Mouse (Mus musculus) heart, embryonic 14.5 days (tissue): ENCODE results near the gene Gm49450. TPM values are rescaled to one million over a fixed set of nuclear protein-coding genes. Genes with fewer than 3 reads are reported as not detected.
"Not testable (repeated sequence)": the region's sequence is repeated elsewhere in the genome, so short reads cannot be mapped to it uniquely, and the experiment has no call there.

ENCODE experiments used
- ATAC-seq: fragments of 200-750 bp; cut with Nextera tagmentation; 2 replicates; pipeline ENCODE4 v1.8.0; 2017; ENCODE audit warnings: low read depth, moderate TSS enrichment; ENCODE audit not compliant: insufficient number of reproducible peaks, insufficient read depth, low FRiP score
- H3K27ac ChIP-seq, 2 experiments: fragments of 200-500 bp in 1 of 2; fragments of 300-500 bp in 1 of 2; sonication (generic) in 1 of 2; replicated peaks in 1 of 2; 2 replicates each; pipeline ENCODE4 v1.5.1; 2012 to 2014; ENCODE audit warnings: low read depth in 2 of 2, low read length in 2 of 2, control low read depth in 1 of 2, mild to moderate bottlenecking in 1 of 2, mixed read lengths in 1 of 2; ENCODE audit not compliant: control insufficient read depth in 1 of 2, insufficient read depth in 1 of 2
- H3K27me3 ChIP-seq: fragments of 300-500 bp; sonication (generic); 2 replicates; pipeline ENCODE4 v1.6.1; 2014; ENCODE audit warnings: mild to moderate bottlenecking, low read length, control low read depth; ENCODE audit not compliant: control insufficient read depth, insufficient read depth
- H3K36me3 ChIP-seq: fragments of 300-500 bp; sonication (generic); 2 replicates; pipeline ENCODE4 v1.6.1; 2014; ENCODE audit warnings: mild to moderate bottlenecking, control low read depth, low read length, mixed read lengths; ENCODE audit not compliant: control insufficient read depth, insufficient read depth
- H3K4me1 ChIP-seq, 2 experiments: fragments of 200-500 bp in 1 of 2; fragments of 300-500 bp in 1 of 2; sonication (generic) in 1 of 2; 2 replicates each; pipeline ENCODE4 v1.6.1; 2012 to 2014; ENCODE audit warnings: low read length in 2 of 2, control low read depth in 1 of 2, mixed read lengths in 1 of 2; ENCODE audit not compliant: control insufficient read depth in 2 of 2, insufficient read depth in 2 of 2
- H3K4me2 ChIP-seq: fragments of 300-500 bp; sonication (generic); 2 replicates; pipeline ENCODE4 v1.6.1; 2014; ENCODE audit warnings: mild to moderate bottlenecking, low read length
- H3K4me3 ChIP-seq, 2 experiments: fragments of 200-500 bp in 1 of 2; fragments of 300-500 bp in 1 of 2; sonication (generic) in 1 of 2; 2 replicates each; pipeline ENCODE4 v1.5.1; 2012 to 2014; ENCODE audit warnings: low read length in 2 of 2, mild to moderate bottlenecking in 2 of 2, control low read depth in 1 of 2, low read depth in 1 of 2, moderate library complexity in 1 of 2; ENCODE audit not compliant: control insufficient read depth in 1 of 2, insufficient read depth in 1 of 2
- H3K9ac ChIP-seq: fragments of 300-500 bp; sonication (generic); 2 replicates; pipeline ENCODE4 v1.6.1; 2014; ENCODE audit warnings: mild to moderate bottlenecking, low read length
- H3K9me3 ChIP-seq: fragments of 300-500 bp; sonication (generic); 2 replicates; pipeline ENCODE4 v1.6.1; 2016; ENCODE audit warnings: low read length, control low read depth; ENCODE audit not compliant: control insufficient read depth
- WGBS: fragments of 180-500 bp; shearing (Covaris S2); extraction: QIAGEN DNeasy Blood & Tissue Kit; methylation state at CpG from one replicate; pipeline ENCODE4 v1.1.7; 2014; 5-methylcytosine and 5-hydroxymethylcytosine counted together
- polyA plus RNA-seq: library from polyadenylated mRNA; unstranded; fragments of >200 nt; fragmentation: Nextera tagmentation; extraction: Ambion mirVana; gene quantifications from 2 replicates; pipeline ENCODE4 v1.2.1, GENCODE M21; 2014

Gene Gm49450
- polyA plus RNA-seq, 1 experiment from 2014 or later, result not detected

DNA sequence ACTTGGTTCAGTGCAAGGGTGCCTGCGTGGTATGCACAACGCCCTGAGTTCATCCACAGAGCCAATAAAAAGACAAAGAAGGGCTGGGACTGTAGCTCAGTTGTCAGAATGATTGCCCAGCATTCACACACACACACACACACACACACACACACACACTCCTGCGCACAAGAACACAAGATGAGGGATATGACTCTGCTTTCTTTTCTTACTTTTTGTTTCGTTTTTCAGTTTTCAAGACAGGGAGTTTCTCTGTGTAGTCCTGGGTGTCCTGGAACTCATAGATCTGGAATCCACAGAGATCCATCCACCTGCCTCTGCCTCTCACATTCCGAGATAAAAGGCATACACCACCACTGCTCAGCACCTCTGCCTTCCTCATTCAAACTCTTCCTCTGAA, 25.8 kb downstream of the Gm49450 start:
- WGBS, result 83% methylated on average over 5 of the region's 5 CpGs
- Histone ChIP-seq H3K36me3 (peaks cover 17% of the 10 kb centered on the region), H3K9ac (no peak overlapping the region), H3K4me1 (peaks cover 0 to 4% of the 10 kb centered on the region in 2 experiments; a peak in 2 of 4 replicates), H3K9me3 (no peaks in the 10 kb centered on the region), H3K4me3 (no peak overlapping the region), H3K4me2 (no peak overlapping the region), H3K27me3 (no peaks in the 10 kb centered on the region), H3K27ac (no peak overlapping the region)
- ATAC-seq, result no peak

DNA sequence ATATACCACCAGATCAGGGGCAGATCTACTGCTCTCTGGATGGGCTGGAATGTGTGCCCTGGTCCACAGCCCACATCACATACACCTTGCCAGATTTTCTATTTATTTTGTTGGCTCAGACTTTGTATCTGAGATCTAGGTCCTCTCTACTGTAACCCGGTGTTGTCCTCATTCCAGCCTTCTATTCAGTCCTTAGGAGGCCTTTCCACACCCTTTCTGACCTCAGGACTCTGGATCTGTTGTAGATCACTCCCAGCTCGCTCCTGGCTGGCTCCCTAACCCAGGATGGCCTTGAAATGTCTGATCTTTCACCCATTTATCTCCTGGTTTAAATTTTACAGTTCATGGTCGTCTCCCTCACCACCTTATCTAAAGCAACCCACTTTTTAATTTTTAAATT, 28.7 kb downstream of the Gm49450 start:
- H3K4me2 ChIP-seq, result no peak overlapping the region
- H3K36me3 ChIP-seq, result no peaks in the 10 kb centered on the region
- H3K4me3 ChIP-seq, result no peak overlapping the region
- no peaks in the 10 kb centered on the region; a peak in 1 of 4 replicates for H3K4me1 ChIP-seq
- H3K9ac ChIP-seq, result no peak overlapping the region
- H3K9me3 ChIP-seq, result no peaks in the 10 kb centered on the region
- no peak for ATAC-seq
- 60% methylated on average over 3 of the region's 3 CpGs for WGBS
- no peak overlapping the region for H3K27ac ChIP-seq
- no peaks in the 10 kb centered on the region for H3K27me3 ChIP-seq

DNA sequence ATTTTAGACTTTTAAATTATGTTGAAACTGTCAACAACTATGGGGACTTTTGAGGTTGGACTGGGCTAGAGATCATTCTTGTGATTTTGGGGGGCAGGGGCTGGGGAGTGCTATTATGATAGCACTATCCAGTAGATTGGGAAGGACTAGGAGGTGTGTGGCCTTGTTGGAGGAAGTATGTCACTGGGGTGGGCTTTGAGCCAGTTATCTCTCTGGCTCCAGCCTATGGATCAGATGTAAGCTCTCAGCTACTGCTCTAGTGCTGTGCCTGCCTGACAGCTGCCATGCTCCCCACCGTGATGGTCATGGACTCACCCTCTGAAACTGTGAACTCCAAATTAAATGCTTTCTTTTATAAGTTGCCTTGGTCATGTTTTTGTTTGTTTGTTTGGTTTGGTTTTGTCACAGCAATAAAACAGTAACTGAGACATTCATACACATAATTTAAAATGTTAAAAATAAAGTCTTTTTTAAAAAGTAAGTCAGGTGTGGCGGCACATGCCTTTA, 30.3 kb downstream of the Gm49450 start:
- no peaks in the 10 kb centered on the region for H3K27me3 ChIP-seq
- WGBS, result 74% methylated on average over 2 of the region's 2 CpGs
- H3K9ac ChIP-seq, result no peak overlapping the region
- H3K27ac ChIP-seq, result no peak overlapping the region
- H3K4me2 ChIP-seq, result no peak overlapping the region
- H3K36me3 ChIP-seq, result no peaks in the 10 kb centered on the region
- no peak overlapping the region for H3K4me3 ChIP-seq
- H3K9me3 ChIP-seq, result no peaks in the 10 kb centered on the region
- no peaks in the 10 kb centered on the region for H3K4me1 ChIP-seq
- ATAC-seq, result no peak

DNA sequence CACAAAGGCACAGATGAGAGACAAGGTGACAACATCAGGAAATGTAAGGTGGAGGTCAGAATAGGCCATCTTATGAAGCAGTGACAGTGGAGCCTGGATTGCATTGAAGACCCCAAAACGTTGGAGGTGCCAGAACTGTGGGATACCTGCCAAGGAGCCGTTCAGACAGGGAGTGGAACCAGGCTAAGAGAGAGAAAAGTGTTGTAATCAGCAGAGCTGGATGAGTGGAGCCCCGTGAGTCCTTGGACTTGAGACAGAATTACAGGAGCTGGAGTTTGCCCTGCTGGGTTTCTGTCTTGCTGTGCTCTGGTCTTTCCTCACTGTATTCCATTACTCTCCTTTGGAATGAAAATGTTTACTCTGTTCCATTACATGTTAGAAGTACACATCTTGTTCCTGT, 30.8 kb downstream of the Gm49450 start:
- WGBS, result 44% methylated on average over 3 of the region's 3 CpGs
- H3K9ac ChIP-seq, result no peak overlapping the region
- H3K27ac ChIP-seq, result no peak overlapping the region
- H3K9me3 ChIP-seq, result no peaks in the 10 kb centered on the region
- ATAC-seq, result no peak
- H3K4me3 ChIP-seq, result no peak overlapping the region
- no peaks in the 10 kb centered on the region for H3K36me3 ChIP-seq
- no peaks in the 10 kb centered on the region for H3K27me3 ChIP-seq
- H3K4me1 ChIP-seq, result no peaks in the 10 kb centered on the region
- no peak overlapping the region for H3K4me2 ChIP-seq

DNA sequence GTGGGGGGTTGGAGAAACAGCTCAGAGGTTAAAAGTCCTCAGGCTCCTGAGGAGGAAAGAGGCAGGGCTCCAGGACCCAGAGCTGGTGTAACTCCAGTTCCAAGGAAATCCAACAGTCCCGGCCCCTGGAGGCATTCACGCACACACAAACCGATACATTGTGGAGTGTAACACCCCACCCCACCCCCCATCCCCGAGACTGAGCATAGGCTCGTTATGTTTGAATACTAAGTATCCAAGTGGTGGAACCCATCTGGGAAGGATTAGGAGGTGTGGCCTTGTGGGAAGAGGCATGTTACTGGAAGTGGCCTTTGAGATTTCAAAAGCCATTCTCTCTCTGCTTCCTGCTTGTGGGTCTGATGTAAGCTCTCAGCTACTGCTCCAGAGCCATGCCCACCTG, 31.8 kb downstream of the Gm49450 start:
- H3K27me3 ChIP-seq, result no peaks in the 10 kb centered on the region
- 83% methylated on average over 5 of the region's 5 CpGs for WGBS
- H3K36me3 ChIP-seq, result no peaks in the 10 kb centered on the region
- peaks cover 0 to 6% of the 10 kb centered on the region in 2 experiments; a peak in 2 of 4 replicates for H3K4me1 ChIP-seq
- no peak overlapping the region for H3K4me2 ChIP-seq
- no peak for ATAC-seq
- no peaks in the 10 kb centered on the region for H3K9me3 ChIP-seq
- H3K9ac ChIP-seq, result no peak overlapping the region
- no peak overlapping the region for H3K4me3 ChIP-seq
- H3K27ac ChIP-seq, result no peak overlapping the region

DNA sequence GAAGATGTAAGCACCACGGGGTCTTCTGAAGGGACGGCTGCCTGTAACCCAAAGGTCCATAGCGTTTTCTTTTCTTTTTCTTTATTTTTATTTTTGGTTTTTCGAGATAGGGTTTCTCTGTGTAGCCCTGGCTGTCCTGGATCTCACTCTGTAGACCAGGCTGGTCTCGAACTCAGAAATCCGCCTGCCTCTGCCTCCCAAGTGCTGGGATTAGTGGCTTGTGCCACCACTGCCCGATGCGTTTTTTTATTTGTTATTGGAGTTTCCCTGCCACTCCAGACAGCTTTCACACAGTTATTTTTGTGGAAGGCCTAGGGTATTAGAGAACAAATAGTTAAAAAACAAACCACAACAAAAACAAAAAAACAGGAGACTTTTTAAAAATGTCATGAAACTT, 34.9 kb downstream of the Gm49450 start:
- Histone ChIP-seq H3K36me3 (peaks cover 14% of the 10 kb centered on the region), H3K4me3 (peak overlapping the region; percentile 71 to 92), H3K4me2 (peak overlapping the region; percentile 70), H3K9ac (peak overlapping the region; percentile 73), H3K27ac (peak overlapping the region; percentile 48 to 81), H3K4me1 (peaks cover 0 to 20% of the 10 kb centered on the region in 2 experiments)
- not testable (repeated sequence) for H3K27me3 ChIP-seq, H3K9me3 ChIP-seq, ATAC-seq
- WGBS, result 18% methylated on average over 8 of the region's 8 CpGs

DNA sequence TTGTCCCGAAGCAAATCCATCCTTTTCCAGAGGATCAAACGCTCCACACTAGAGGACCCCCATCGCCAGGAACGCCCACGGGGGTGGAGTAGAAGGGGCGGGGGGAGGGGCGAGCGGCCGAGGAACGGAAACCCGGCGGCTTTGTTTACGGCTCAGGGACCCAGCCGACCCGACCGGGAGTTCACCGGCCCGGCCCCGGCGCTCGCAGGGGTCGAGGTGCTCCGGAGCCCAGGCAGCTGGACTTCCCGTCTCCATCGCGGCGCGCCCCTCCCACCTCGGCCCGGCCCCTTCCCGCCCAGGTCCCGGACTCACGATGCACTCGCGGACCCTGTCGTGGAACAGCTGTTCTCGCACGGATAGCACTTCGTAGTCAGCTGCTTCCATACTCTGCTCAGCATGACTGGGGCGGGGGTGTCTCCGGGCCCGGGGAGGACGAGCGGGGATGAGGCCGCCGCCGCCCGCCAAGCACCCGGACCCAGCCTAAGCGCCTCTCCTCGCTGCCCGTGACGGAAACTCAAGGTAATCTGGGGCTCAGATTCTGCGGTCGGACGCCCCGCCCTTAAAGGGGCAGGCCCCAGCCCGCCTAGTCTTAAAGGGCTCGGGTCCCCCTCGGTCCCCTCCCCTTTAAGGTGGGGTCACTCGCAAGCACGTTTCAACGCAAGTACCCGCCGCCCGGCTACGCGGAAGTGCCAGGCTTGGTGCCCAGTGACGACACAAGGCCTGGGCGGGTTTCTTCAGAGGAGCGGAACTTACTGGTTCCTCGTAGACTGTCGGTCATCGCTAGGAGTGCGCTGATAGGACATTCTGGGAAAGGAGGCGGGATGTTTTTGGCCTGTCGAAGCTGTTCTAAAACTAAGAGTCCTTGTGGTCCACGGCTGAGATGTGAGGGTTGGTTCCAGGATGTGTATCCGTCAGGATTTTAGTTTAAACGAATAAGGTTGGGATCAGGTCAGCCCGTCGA, 35.5 kb downstream of the Gm49450 start, which contains the start of gene Lmbr1l:
TSS of gene Lmbr1l (minus strand) at position 694 of the 961 bp plus-strand sequence.
- ATAC-seq, result peak; percentile 99
- H3K27me3 ChIP-seq, result no peaks in the 10 kb centered on the region
- H3K9me3 ChIP-seq, result no peaks in the 10 kb centered on the region
- peak within 1 kb of the TSS; percentile 89 to 97 for H3K27ac ChIP-seq
- H3K4me2 ChIP-seq, result peak within 1 kb of the TSS; percentile 94
- under 1% methylated on average over 79 of the region's 82 CpGs for WGBS
- peaks cover 0 to 20% of the 10 kb centered on the region in 2 experiments for H3K4me1 ChIP-seq
- peak within 1 kb of the TSS; percentile 71 to 92 for H3K4me3 ChIP-seq
- H3K36me3 ChIP-seq, result peaks cover 21% of the 10 kb centered on the region
- peak within 1 kb of the TSS; percentile 89 for H3K9ac ChIP-seq
